Mouse (Mus musculus) heart, postnatal 0 days (tissue): ENCODE data around the gene Fmnl2. TPM values are rescaled to one million over a fixed set of nuclear protein-coding genes. Genes with fewer than 3 reads are reported as not detected.

Source experiments
- ATAC-seq: fragments of 200-750 bp; cut with Nextera tagmentation; 2 replicates; pipeline ENCODE4 v1.8.0; 2017; ENCODE audit warnings: low read depth, moderate number of reproducible peaks, moderate library complexity; ENCODE audit not compliant: insufficient read depth
- DNase-seq: peaks from one replicate; pipeline ENCODE4 v3.0.0-alpha.2; 2016; ENCODE audit warnings: low spot score
- H3K27ac ChIP-seq: fragments of 300-500 bp; sonication (generic); 2 replicates; pipeline ENCODE4 v1.5.1; 2014; ENCODE audit warnings: low read depth, mild to moderate bottlenecking
- H3K27me3 ChIP-seq: fragments of 300-500 bp; sonication (generic); 2 replicates; pipeline ENCODE4 v1.6.1; 2014; ENCODE audit warnings: low read length, mixed read lengths; ENCODE audit not compliant: control insufficient read depth, insufficient read depth
- H3K36me3 ChIP-seq: fragments of 300-500 bp; sonication (generic); replicated peaks from 2 replicates; pipeline ENCODE4 v1.6.1; 2014; ENCODE audit warnings: low read length, mixed read lengths; ENCODE audit not compliant: control insufficient read depth, insufficient read depth
- H3K4me1 ChIP-seq: fragments of 300-500 bp; sonication (generic); 2 replicates; pipeline ENCODE4 v1.6.1; 2014; ENCODE audit warnings: antibody characterized with exemption; ENCODE audit not compliant: control insufficient read depth, insufficient read depth
- H3K4me2 ChIP-seq: fragments of 300-500 bp; sonication (generic); 2 replicates; pipeline ENCODE4 v1.6.1; 2014; ENCODE audit warnings: low read depth, mild to moderate bottlenecking, low read length, moderate library complexity
- H3K4me3 ChIP-seq: fragments of 300-500 bp; sonication (generic); 2 replicates; pipeline ENCODE4 v1.5.1; 2014; ENCODE audit warnings: low read depth, low read length
- H3K9ac ChIP-seq: fragments of 300-500 bp; sonication (generic); replicated peaks from 2 replicates; pipeline ENCODE4 v1.6.1; 2014; ENCODE audit warnings: low read depth, low read length, mixed read lengths
- H3K9me3 ChIP-seq: fragments of 300-500 bp; sonication (generic); replicated peaks from 2 replicates; pipeline ENCODE4 v1.6.1; 2016; ENCODE audit warnings: low read length; ENCODE audit not compliant: control insufficient read depth
- CTCF ChIP-seq: IDR thresholded peaks from 2 replicates; pipeline ENCODE4 v1.5.1; 2016; ENCODE audit warnings: antibody characterized with exemption, control low read depth, low read depth
- EP300 ChIP-seq: IDR thresholded peaks from 2 replicates; pipeline ENCODE4 v1.6.1; 2016; ENCODE audit warnings: antibody characterized with exemption, low read depth
- WGBS: fragments of 180-500 bp; shearing (Covaris S2); extraction: QIAGEN DNeasy Blood & Tissue Kit; methylation state at CpG from one replicate; pipeline ENCODE4 v1.1.7; 2014; 5-methylcytosine and 5-hydroxymethylcytosine counted together
- polyA plus RNA-seq: library from polyadenylated mRNA; unstranded; fragments of >200 nt; fragmentation: Nextera tagmentation; extraction: Ambion mirVana; gene quantifications from 2 replicates; pipeline ENCODE4 v1.2.1, GENCODE M21; 2015
- total RNA-seq: library from RNA; depleted of rRNA; stranded (reverse); fragments of >200 nt; gene quantifications from 2 replicates; pipeline ENCODE4 v1.2.3, GENCODE M21; 2014; ENCODE audit warnings: low replicate concordance

Gene Fmnl2
- total and polyA plus RNA-seq, 2 experiments from 2014 or later, result 0.77 to 1.6 TPM

GRCm38 (mm10) chr2:52957771-52958534 lies 100.3 kb downstream of the Fmnl2 start:
- Histone ChIP-seq H3K4me2 (no peak overlapping the region), H3K27ac (peak overlapping the region; percentile 41; the same call in 1 of the 2 replicates), H3K36me3 (no peaks in the 10 kb centered on the region), H3K4me1 (peaks cover 16% of the 10 kb centered on the region; the same call in 1 of the 2 replicates), H3K27me3 (no peaks in the 10 kb centered on the region), H3K9me3 (no peaks in the 10 kb centered on the region; the same call in 1 of the 2 replicates), H3K4me3 (no peak overlapping the region), H3K9ac (no peak overlapping the region)
- ATAC-seq (no peak), DNase-seq (no peak)
- WGBS, result 70% methylated on average over 8 of the region's 8 CpGs
- TF ChIP-seq CTCF (no peak), EP300 (no peak)

- Histone ChIP-seq H3K27me3 (no peaks in the 10 kb centered on the region), H3K9ac (0 out of 2 replicates have a peak overlapping the region, but pooled peaks have one; percentile 15), H3K4me1 (peaks cover 16% of the 10 kb centered on the region; the same call in 1 of the 2 replicates), H3K27ac (peak overlapping the region; percentile 41; the same call in 1 of the 2 replicates), H3K36me3 (no peaks in the 10 kb centered on the region), H3K9me3 (no peaks in the 10 kb centered on the region; the same call in 1 of the 2 replicates), H3K4me3 (peak overlapping the region; percentile 25), H3K4me2 (peak overlapping the region; percentile 55)
- WGBS, result 9% methylated on average over 15 of the region's 15 CpGs
- peak; percentile 69 for DNase-seq
- TF ChIP-seq CTCF (no peak), EP300 (no peak)
- ATAC-seq, result peak; percentile 76
Measured at GRCm38 (mm10) chr2:52958535-52959290, 101.1 kb downstream of the Fmnl2 start.

- no peak for TF ChIP-seq EP300
- TF ChIP-seq CTCF, result no peak
- peak overlapping the region; percentile 25 for H3K4me3 ChIP-seq
- 0 out of 2 replicates have a peak overlapping the region, but pooled peaks have one; percentile 15 for H3K9ac ChIP-seq
Measured at GRCm38 (mm10) chr2:52959291-52959621, 101.6 kb downstream of the Fmnl2 start.

GRCm38 (mm10) chr2:52959982-52960381 lies 102.3 kb downstream of the Fmnl2 start:
- no peak for TF ChIP-seq EP300
- TF ChIP-seq CTCF, result no peak
- H3K9me3 ChIP-seq, result no peaks in the 10 kb centered on the region
- no peak overlapping the region for H3K4me3 ChIP-seq
- ATAC-seq (no peak), DNase-seq (no peak)
- H3K27me3 ChIP-seq, result no peaks in the 10 kb centered on the region
- peaks cover 16% of the 10 kb centered on the region; the same call in 1 of the 2 replicates for H3K4me1 ChIP-seq
- no peaks in the 10 kb centered on the region for H3K36me3 ChIP-seq
- H3K27ac ChIP-seq, result no peak overlapping the region
- WGBS, result 34% methylated on average over 3 of the region's 3 CpGs
- H3K9ac ChIP-seq, result no peak overlapping the region
- no peak overlapping the region for H3K4me2 ChIP-seq

More at GRCm38 (mm10) chr2:52959291-52959621, 101.6 kb downstream of the Fmnl2 start:
- Histone ChIP-seq H3K27ac (peak overlapping the region; percentile 41; the same call in 1 of the 2 replicates), H3K36me3 (no peaks in the 10 kb centered on the region), H3K27me3 (no peaks in the 10 kb centered on the region), H3K9me3 (no peaks in the 10 kb centered on the region; the same call in 1 of the 2 replicates), H3K4me1 (peaks cover 16% of the 10 kb centered on the region; the same call in 1 of the 2 replicates), H3K4me2 (peak overlapping the region; percentile 55)
- DNase-seq (no peak), ATAC-seq (no peak)

- no peak overlapping the region for H3K9ac ChIP-seq
- peaks cover 16% of the 10 kb centered on the region; the same call in 1 of the 2 replicates for H3K4me1 ChIP-seq
- ATAC-seq (no peak), DNase-seq (no peak)
- WGBS, result 43% methylated on average over 2 of the region's 2 CpGs
- no peaks in the 10 kb centered on the region for H3K27me3 ChIP-seq
- H3K27ac ChIP-seq, result no peak overlapping the region
- H3K36me3 ChIP-seq, result no peaks in the 10 kb centered on the region
- no peak overlapping the region for H3K4me2 ChIP-seq
- no peak for TF ChIP-seq CTCF
- no peak for TF ChIP-seq EP300
- no peaks in the 10 kb centered on the region for H3K9me3 ChIP-seq
- no peak overlapping the region for H3K4me3 ChIP-seq
Measured at GRCm38 (mm10) chr2:52960697-52961096, 103.0 kb downstream of the Fmnl2 start.
